Mouse (Mus musculus): ENCODE measurements around the gene Ddost. TPM values are rescaled to one million over a fixed set of nuclear protein-coding genes. Genes with fewer than 3 reads are reported as not detected.
A peak's percentile ranks its signal among the peaks of the same experiment; 100 is the strongest.

Gene Ddost
- 100 to 1,000 TPM; 104 to 105 TPM for total RNA-seq (2021)

DNA sequence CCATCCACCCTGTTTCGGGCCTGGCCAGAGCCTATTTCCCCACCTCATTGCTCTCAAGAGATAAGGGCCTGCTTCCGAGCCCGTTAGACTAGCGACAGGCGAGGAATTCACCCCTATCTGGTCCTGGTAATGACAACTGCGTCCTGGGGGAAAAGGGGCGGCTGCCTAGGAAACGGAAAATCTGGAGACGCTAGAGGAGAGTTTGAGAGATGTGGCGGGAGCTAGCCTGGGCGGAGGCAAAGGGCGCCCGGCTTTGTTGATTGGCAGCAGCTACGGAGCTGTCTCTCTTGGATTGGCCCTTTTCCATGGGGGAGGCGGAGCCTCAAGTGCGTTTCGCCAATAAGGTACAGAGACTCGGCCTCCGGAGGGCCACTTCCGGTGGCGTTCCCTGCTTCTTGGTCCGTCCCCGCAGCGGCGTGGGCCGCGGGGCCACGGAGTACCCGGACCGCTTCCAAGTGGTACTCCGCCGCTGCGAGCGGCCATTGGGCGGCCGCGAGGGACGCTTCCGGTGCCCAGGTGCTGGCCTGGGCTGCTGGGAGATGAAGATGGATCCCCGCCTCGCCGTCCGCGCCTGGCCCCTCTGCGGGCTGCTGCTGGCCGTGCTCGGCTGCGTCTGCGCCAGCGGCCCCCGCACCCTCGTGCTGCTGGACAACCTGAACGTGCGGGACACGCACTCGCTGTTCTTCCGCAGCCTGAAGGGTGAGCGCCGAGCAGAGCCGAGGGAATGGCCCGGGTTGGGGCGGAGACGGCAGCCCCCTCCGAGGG, at the start of gene Ddost:
Gene Ddost, plus strand, starts transcription at position 391 of the 765 bp plus-strand sequence.
- peak; percentile 99 for DNase-seq

DNA sequence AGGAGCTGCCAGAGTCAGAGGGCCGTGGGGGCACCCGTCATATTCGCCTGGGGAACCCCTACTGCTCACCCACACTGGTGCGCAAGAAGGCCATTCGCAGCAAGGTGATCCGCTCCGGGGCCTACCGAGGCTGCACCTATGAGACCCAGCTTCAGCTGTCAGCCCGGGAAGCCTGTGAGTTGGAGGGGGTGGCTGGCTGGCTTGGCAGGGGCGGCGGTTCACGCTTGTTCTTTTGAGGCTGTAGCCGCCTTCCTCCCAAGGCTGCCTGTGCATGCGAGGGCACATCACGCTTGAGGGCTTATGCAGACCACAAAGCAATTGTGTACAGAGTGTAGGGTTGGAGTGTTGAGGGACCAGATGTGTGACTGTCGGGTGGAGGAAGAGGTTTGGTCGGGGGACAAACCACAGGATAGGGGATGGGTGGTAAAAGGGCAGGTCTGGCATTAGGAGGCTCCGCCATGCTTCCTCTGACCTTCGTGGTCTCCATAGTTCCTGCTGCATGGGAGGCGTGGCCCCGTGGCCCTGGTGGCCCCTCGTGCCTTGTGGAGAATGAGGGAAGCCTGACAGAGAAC, 47.3 kb upstream of the Ddost start:
- no peak for DNase-seq

DNA sequence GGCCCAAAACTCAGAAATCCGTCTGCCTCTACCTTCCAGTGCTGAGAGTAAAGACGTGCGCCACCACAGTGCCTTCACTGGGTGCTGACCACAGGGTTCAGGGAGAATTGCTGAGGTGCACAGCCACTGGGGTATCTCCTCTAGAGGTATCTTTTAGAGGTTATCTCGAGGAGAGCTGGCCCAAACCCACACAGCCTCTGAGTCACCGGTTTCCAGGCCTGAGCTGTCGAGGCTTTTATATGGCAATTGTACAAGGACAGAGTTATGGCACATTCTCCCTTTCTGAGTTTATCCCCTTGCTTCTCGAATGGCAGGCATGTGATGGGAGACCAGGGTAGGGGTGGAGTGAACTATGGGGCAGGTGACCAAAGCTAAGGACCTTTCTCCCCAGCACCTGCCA, 45.9 kb upstream of the Ddost start:
- no peak for DNase-seq

DNA sequence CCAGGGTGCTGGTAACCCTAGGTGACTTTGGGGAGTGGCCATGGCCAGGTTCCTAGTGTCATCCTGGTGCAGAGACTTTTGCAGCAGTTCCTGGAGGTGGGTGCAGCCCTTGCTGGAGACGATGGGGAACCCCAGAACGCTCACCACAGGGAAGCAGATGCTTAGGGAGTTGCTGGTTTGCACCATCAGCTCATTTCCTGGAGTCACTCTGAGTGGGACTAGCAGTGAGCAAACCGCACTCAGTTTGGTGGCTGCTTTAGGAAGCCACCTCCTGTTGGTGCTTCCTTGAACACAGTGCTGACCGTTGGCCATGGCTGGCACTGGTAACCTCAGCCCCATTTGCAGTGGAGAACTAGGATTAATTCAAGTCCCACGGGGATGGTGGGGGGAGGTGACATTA, 45.0 kb upstream of the Ddost start:
- no peak for DNase-seq

DNA sequence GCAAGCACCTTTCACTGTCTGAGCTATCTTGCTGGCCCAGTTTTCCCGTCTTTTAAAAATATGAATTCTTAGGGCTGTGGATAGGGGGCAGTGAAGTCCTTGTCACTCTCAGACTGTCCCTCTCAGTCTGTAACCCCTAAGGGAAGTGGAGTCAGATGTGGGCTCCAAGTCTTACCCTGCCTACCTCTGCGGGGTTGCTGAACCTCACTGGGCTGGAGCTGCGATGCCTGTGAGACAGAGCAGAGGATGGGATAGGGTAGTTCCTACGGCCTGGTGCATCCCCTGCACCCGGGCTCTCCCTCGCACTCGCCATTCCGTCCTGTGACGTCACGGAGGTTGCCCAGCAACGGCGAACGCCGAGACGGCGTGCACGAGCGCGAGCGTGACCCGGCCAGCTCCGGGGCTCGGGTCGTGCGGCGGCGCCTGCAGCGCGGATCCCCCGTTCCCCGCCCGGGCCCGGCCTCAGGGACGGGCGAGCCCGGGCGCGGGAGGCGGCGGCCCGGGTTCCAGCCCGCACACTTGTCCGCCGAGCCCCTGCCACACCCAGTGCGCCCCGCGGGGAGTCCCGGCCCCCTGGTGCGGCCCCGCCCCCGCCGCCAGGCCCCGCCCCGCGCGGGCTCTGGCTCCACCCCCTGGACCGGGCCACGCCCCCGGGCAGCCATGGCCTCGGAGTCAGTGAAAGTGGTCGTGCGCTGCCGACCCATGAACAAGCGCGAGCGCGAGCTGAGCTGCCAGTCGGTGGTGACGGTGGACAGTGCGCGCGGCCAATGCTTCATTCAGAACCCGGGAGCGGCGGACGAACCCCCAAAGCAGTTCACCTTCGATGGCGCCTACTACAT, 42.5 kb upstream of the Ddost start:
- peak; percentile 93 for DNase-seq

DNA sequence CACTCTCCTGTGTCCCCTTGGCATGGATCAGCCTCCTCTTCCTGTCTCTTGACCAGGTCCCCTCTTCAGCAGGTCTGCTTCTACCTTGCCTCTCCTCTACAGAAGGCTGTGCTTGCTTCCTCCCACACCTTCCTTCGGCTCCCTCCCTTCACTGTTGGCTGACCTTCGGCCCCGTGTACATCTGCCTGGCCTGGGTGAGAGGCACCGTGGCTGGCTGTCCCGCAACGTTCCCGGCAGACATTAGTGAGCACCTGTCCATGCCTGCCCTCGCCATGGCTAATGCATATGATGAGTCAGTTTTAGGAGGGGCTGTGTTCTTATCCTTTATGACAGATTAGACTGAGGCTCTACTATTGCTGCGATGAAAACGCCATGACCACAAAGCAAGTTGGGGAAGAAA, 36.7 kb upstream of the Ddost start:
- no peak for DNase-seq

DNA sequence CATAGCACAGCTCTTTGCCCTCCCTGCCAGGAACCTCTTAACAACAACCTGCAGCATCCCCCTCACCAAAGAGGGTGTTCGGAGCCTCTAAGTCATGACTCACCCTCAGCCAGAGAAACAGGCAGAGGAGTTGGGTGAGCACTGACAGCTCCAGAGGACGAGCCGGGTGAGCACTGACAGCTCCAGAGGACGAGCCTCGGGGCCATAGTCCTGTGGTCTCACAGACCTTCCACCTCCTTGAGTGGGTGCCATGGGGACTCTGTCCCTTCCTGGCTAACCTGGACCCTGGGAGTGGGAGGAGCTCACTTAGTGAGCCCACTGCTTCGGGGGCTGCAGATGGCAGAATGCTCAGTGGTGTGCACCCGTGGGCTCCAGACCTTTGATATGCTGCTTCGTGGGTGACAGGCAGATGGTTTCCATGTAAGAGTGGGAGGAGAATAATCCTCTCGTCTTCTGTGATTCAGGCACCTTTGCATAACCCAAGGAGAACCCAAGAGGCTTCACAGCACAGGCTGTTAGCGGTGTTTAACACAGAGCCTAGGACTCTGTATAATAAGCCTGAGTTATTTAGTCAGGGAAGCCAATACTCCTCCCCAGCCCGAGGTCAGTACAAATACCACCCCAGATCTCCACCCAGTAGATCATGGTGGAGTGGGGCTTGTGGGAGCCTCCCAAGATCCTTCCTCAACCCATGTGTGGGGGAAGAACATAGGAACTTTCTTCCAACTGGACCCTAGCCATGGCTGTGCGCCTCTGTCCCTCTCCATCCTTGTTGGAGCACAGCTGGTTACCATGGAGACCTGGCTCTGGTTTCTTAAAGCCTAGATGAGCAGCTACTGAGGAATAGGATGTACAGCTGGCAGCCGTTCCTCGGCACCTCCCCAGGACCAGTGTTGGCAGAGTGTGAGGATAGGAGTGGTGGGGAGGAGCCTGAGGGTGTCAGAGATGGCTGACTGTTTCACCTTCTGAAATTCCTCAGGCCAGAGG, 32.2 kb upstream of the Ddost start:
- DNase-seq = peak; percentile 53

DNA sequence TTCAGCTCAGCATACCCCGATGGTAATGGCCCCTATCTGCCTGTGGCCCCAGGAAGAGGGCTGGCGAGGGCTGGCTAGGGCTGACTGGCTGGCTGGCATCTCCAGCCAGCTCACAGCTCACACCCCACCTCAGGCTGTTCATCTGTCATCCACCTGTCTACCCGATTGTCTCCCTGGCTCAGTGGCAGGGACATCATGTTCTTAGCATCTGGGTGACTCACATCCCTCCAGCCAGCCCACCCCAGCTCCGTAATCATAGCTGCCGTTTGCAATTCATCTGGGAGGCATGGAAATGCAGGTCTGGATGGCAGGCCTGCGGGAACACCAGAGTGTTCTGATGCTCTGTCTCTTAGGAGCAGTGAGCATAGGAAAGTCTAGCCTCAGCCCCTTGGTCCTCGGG, 26.2 kb upstream of the Ddost start:
- no peak for DNase-seq

DNA sequence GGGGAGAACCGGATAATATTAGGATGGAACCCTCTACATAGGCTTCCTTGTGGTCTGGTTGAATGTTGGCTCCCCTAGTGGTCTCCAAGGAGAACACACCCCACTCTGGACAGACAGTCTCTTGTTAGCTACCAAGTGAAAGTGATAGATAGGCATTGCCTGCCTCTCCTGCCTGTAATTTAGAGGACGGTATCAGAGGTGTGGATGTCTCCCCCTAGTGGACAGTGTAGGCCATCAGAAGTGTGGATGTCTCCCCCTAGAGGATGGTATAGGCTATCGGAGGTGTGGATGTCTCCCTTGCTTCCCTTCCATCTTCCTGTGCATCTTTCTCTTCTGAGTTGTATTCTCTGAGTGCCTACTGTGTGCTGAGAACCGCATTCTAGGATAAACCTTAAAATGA, 21.7 kb upstream of the Ddost start:
- DNase-seq = peak; percentile 66

DNA sequence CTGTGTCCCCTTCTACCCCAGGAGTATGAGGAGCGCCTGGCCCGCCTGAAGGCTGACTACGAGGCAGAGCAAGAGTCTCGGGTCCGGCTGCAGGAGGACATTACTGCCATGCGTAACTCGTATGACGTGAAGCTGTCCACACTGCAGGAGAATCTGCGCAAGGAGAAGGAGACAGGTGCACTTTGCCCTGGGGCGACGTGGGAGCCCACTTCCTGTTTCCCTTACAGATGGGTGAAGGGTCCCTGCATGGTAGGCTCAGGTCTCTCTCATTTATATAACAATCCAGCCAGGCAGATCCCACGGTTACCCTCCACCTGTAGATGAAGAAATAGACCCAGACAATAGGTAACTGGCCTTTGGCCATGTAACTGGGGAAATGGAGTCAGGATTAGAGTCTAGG, 18.1 kb upstream of the Ddost start:
- no peak for DNase-seq

DNA sequence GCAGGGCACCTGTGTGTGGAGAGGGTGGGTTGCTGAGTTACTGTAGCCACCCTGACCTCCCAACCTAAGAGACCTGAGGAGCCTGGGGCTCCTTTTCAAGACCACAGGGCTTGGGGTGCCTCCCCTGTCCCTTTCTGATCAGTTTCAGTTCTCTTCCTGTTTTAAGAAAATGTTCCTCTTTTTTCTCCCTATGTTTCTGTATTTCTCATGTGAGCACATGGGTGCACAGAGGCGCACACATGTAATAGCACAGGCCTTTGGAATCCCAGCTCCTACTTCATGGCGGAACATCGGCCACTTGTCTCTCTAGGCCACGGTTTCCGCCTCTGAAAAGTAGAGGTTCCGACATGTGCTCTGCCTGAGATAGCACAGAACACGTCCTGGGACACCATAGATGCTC, 15.8 kb upstream of the Ddost start:
- no peak for DNase-seq

DNA sequence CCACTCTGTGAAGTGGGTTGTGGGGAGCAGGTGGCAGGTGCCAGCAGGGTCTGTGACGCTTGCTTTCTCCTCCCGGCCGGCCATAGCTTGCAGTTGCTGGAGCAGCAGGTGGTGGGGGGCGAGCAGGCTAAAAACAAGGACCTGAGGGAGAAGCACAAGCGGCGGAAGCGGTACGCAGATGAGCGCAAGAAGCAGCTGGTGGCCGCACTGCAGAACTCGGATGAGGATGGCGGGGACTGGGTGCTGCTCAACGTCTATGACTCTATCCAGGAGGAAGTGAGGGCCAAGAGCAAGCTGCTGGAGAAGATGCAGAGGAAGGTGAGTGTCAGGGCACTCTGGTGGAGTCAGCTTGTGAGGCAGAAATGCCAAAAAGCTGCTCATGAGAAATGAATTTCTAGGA, 12.5 kb upstream of the Ddost start:
- no peak for DNase-seq

DNA sequence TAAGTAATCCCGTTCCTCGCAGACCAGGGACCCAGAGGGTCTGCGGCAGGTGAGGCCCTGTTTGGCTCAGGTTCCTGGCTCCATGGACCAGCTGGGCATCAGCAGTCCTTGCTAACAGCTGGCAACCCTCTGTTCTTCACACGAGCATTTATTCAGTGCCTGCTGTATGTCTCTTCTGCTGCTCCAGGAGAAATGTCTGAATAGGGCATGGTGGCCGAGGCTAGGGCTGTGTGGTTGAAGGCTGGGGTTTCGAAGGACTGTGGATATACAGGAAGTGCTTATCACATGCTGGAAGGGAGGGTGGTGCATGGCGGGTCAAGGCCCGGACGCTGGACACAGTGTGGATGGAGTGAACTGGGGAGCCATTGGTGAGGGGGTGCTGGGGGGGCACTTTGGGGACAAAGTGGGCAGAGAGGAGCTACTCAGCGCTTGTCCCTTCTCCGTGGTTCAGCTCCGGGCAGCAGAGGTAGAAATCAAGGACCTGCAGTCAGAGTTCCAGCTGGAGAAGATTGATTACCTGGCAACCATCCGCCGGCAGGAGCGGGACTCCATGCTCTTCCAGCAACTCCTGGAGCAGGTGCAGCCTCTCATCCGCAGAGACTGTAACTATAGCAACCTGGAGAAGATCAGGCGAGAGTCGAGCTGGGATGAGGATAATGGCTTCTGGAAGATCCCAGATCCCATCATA, 11.1 kb upstream of the Ddost start:
- no peak for DNase-seq

DNA sequence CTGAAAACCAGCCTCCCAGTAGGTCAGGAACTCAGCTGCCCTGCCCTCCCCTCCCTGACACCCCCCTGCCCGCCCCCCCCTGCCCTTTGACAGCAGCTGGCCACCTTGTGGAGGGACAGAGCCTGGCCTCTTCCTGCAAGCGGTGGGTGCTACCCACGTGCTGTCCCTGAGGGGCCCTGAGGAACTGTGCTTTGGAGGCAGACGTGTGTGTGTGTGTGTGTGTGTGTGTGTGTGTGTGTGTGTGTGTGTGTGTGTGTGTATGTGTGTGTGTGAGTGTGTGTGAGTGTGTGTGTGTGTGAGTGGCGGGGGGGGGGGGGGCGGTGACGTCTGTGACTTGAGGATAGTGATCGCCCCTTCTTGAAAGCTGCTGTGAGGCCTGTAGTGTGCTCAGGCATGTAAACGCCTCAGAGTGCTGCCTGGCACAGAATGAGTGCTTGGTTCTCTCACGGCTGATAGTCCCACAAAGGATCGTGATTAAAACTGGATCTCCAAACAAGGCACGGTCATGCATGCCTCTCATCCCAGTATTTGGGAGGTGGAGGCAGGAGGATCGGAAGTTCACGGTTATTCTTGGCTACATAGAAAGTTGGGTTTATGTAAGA, 10.5 kb upstream of the Ddost start:
- no peak for DNase-seq

DNA sequence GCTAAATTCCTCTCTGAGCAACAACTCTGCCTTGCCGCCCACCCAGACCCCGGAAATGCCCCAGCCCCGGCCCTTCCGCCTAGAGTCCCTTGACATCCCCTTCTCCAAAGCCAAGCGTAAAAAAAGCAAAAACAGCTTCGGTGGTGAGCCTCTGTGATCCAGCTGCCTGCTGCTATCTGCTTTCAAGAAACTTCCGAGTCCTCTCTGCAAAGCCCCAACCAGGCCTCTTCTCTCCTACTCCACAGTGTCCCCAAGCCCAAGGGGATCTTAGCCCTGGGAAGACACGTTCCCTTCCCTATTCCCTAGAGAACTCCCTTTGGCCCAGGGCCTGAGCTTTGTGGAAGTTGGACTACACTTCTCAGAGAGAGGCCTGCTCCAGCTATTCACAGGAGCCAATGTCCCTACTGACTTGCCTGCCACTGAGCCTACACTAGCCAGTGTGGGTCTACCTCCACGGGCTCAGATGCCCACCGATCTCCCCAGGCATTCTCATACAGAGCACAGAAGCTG, 3.2 kb upstream of the Ddost start:
- peak; percentile 42 for DNase-seq

DNA sequence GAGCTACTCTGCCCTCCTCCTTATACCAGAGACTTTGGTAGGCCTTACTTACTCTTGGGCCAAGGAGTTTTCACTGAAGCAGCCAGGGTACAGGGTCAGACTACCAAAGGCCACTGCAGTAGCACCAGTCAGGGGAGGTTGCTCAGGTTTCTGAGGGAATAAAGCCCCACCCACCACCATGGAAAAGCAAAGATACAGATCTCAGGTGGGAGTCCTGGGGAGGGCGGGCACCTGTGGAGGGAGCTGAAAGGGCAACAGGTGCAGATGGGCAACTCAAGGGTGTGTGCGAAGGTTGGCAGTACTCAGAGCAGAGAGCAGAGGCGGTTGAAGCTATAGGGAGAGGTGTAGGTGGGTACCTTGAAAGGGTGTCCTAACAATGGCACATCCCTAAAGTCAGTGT, 1.5 kb upstream of the Ddost start:
- DNase-seq = no peak

DNA sequence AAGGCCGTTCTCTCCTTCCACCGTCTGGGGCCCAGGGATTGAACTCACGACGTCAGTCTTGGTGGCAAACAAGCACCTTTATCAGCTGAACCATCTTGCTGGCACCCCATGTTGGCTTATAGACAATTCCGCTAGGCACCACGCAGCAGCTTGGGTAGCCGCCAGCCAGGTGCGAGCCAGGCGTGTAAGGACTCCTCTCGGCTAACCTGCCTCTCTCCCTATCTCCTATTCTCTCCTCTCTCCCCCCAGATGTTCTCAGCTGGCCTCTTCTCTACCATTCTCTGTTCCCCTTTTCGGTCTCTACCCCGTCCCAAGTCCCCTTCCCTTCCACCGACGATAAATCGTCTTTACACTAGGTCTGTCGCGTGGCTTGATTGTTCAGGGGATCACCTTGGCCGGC, 788 bp upstream of the Ddost start:
- no peak for DNase-seq

DNA sequence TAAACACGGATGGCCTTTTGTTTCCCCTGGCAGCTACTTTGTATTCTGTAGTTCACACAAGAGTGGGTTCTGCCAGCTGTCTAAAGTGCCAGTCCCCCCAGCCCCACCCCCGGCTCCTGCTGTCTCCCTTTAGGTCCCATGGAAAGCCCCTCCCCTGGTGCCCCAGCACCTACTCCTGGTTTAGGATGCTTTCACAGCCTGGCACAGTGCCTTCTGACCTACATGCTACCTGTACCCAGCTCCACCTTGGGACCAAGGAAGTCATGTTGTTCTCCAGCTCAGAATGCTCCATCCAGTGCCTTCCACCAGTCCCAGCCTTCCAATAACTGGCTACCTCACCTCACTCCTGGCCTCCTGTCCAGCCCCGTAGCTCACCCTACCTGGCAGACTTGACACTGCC, 2.5 kb downstream of the Ddost start:
- DNase-seq = no peak

DNA sequence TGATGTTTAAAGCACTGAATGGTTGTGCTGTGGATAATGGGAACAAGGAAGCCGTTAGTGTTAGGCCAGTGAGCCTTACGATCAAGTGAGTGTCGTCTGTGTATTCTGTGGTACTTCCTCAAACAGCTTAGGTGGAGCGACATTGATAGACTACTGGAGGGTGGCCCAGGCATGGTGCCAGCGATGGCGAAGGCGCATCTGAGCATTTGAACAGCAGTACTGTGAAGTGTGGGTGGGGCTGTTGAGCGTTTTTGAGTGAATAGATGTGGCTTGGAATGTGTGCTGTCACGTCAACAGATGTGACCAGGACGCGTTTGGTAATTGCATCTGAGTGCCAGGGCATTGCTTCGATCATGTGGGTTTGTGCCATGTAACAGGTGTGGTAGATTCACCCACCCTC, 3.2 kb downstream of the Ddost start:
- DNase-seq = no peak

DNA sequence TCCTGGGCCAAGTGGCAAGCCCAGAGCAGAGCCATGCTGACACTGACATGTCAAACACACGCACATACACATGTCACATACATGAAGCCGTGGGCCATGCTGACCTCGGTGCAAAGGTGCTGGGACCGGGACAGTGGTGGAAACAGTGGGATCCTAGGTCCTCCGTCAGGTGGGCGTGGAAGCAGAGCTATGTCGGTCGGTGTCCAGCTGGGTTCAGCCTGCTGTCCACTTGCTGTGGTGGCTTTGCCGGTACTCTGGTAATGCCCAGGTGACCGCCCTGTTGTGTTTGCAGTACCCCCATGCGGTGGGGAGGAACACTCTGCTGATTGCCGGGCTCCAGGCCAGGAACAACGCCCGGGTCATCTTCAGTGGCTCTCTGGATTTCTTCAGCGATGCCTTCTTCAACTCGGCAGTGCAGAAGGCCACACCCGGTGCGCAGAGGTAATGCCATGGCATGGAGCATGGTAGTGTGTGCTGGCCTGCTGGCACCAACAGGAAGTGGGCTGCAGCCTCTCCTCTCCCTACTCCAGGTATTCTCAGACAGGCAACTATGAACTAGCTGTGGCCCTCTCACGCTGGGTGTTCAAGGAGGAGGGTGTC, 5.9 kb downstream of the Ddost start:
- no peak for DNase-seq

DNA sequence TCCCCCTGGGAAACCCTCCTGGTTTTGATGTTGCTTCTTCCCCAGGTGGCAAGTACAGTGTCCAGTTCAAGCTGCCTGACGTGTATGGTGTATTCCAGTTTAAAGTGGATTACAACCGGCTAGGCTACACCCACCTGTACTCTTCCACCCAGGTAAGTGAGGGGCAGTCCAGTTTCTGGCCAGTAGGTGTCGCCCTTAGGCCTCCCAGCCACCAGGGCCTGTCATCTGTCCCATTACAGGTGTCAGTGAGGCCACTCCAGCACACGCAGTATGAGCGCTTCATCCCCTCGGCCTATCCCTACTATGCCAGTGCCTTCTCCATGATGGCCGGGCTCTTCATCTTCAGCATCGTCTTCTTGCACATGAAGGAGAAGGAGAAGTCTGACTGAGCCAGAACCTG, 7.1 kb downstream of the Ddost start:
- DNase-seq = peak; percentile 62

All from heart, postnatal 4 days (tissue).